Comparison of ENCODE assay signal across 8 mouse cellular contexts in genomic region chr7:99155311-99156289, GRCm38 (mm10). TPM values are rescaled to one million over a fixed set of nuclear protein-coding genes. Genes with fewer than 3 reads are reported as not detected.
DNase-seq lines count a peak whose midpoint lies in the region; ATAC-seq and TF ChIP-seq lines count a peak whose summit lies in the region.

No protein-coding gene starts in this region.

- peak overlapping the region; percentile 38 for H3K4me2 ChIP-seq in embryonic facial prominence, embryonic 12.5 days (replicated peaks)
- peak overlapping the region; percentile 36 for H3K4me2 ChIP-seq in intestine, embryonic 14.5 days (ENCODE audit: low read length)
- H3K4me2 ChIP-seq in liver, postnatal 0 days (ENCODE audit: low read depth, low read length) = peak overlapping the region; percentile 44

- TF ChIP-seq CTCF in liver, postnatal 0 days (IDR thresholded peaks at IDR 0.05; ENCODE audit: low read depth) = no peak
- no peak for TF ChIP-seq CTCF in thymus, adult 2 months (IDR thresholded peaks at IDR 0.05; ENCODE audit: borderline replicate concordance, control insufficient read depth, extremely low read depth, insufficient read depth, low read length, poor library complexity)

- H3K36me3 ChIP-seq in embryonic facial prominence, embryonic 12.5 days = no peaks in the 10 kb centered on the region
- H3K36me3 ChIP-seq in intestine, embryonic 14.5 days (ENCODE audit: control insufficient read depth, insufficient read depth, low read length) = no peaks in the 10 kb centered on the region
- H3K36me3 ChIP-seq in liver, postnatal 0 days (replicated peaks; ENCODE audit: insufficient read depth, low read length) = peaks cover 38% of the 10 kb centered on the region
- H3K36me3 ChIP-seq in thymus, adult 2 months (ENCODE audit: control insufficient read depth, insufficient read depth, low read length) = no peaks in the 10 kb centered on the region

- H3K27ac ChIP-seq in embryonic facial prominence, embryonic 12.5 days = peak overlapping the region; percentile 74
- H3K27ac ChIP-seq in intestine, embryonic 14.5 days (ENCODE audit: low read depth) = peak overlapping the region; percentile 2
- H3K27ac ChIP-seq in liver, postnatal 0 days (ENCODE audit: low read depth) = peak overlapping the region; percentile 69
- H3K27ac ChIP-seq in thymus, adult 2 months (ENCODE audit: control insufficient read depth, insufficient read depth, low read length) = no peak overlapping the region

- H3K27me3 ChIP-seq in embryonic facial prominence, embryonic 12.5 days = no peaks in the 10 kb centered on the region
- no peaks in the 10 kb centered on the region for H3K27me3 ChIP-seq in intestine, embryonic 14.5 days (replicated peaks; ENCODE audit: control insufficient read depth, insufficient read depth, low read length)
- H3K27me3 ChIP-seq in liver, postnatal 0 days (ENCODE audit: insufficient read depth, low read length) = no peaks in the 10 kb centered on the region
- no peaks in the 10 kb centered on the region for H3K27me3 ChIP-seq in thymus, adult 2 months (ENCODE audit: control insufficient read depth, insufficient read depth, low read length)

- H3K9ac ChIP-seq in embryonic facial prominence, embryonic 12.5 days = peak overlapping the region; percentile 12; the same call in 1 of the 2 replicates
- H3K9ac ChIP-seq in intestine, embryonic 14.5 days (ENCODE audit: low read length) = no peak overlapping the region
- peak overlapping the region; percentile 26; the same call in 1 of the 2 replicates for H3K9ac ChIP-seq in liver, postnatal 0 days (replicated peaks)

- ATAC-seq in embryonic facial prominence, embryonic 12.5 days (ENCODE audit: insufficient number of reproducible peaks, insufficient read depth, low FRiP score, low TSS enrichment) = peak; percentile 85
- ATAC-seq in intestine, embryonic 14.5 days (replicated peaks; ENCODE audit: low FRiP score, low TSS enrichment, low read depth) = peak; percentile 77
- peak; percentile 62 for ATAC-seq in liver, postnatal 0 days

- intact Hi-C loops in left cerebral cortex, postnatal 10 days (cut with DNase I) = no loop called here

- TF ChIP-seq EP300 in liver, postnatal 0 days (IDR thresholded peaks at IDR 0.05; ENCODE audit: low read depth) = no peak

- peak; percentile 70 for DNase-seq in adrenal gland, adult 2 months
- DNase-seq in adrenal gland, postnatal 4 days (ENCODE audit: low spot score in 2 of 2) = no peak
- DNase-seq in intestine, embryonic 14.5 days (ENCODE audit: low spot score) = peak; percentile 83
- peak; percentile 73 for DNase-seq in liver, postnatal 0 days
- peak; percentile 83 for DNase-seq in retina, postnatal 1 day
- no peak for DNase-seq in thymus, adult 2 months
- DNase-seq in left cerebral cortex, postnatal 10 days (ENCODE audit: extremely low spot score in 1 of 2, low spot score in 2 of 2) = no peak

- H3K4me1 ChIP-seq in embryonic facial prominence, embryonic 12.5 days = peaks cover 11% of the 10 kb centered on the region
- H3K4me1 ChIP-seq in intestine, embryonic 14.5 days (replicated peaks; ENCODE audit: control insufficient read depth, insufficient read depth, low read length) = peaks cover 12% of the 10 kb centered on the region
- peaks cover 44% of the 10 kb centered on the region for H3K4me1 ChIP-seq in liver, postnatal 0 days (ENCODE audit: insufficient read depth)
- H3K4me1 ChIP-seq in thymus, adult 2 months (replicated peaks; ENCODE audit: control insufficient read depth, insufficient read depth, low read length) = peaks cover 14% of the 10 kb centered on the region

- H3K9me3 ChIP-seq in embryonic facial prominence, embryonic 12.5 days = no peaks in the 10 kb centered on the region
- no peaks in the 10 kb centered on the region for H3K9me3 ChIP-seq in intestine, embryonic 14.5 days (ENCODE audit: control insufficient read depth, low read length)
- H3K9me3 ChIP-seq in liver, postnatal 0 days (ENCODE audit: low read length) = no peaks in the 10 kb centered on the region

- WGBS in embryonic facial prominence, embryonic 12.5 days = 13% methylated on average over 17 of the region's 17 CpGs
- 12% methylated on average over 15 of the region's 17 CpGs for WGBS in intestine, embryonic 14.5 days
- 7% methylated on average over 16 of the region's 17 CpGs for WGBS in liver, postnatal 0 days (ENCODE audit: insufficient replicate concordance)
- WGBS in thymus, adult 2 months = 50% methylated on average over 17 of the region's 17 CpGs

- H3K4me3 ChIP-seq in embryonic facial prominence, embryonic 12.5 days = peak overlapping the region; percentile 12
- H3K4me3 ChIP-seq in intestine, embryonic 14.5 days (ENCODE audit: low read depth, low read length) = 0 out of 2 replicates have a peak overlapping the region, but pooled peaks have one; percentile 0
- no peak overlapping the region for H3K4me3 ChIP-seq in liver, postnatal 0 days (ENCODE audit: low read depth, low read length)
- H3K4me3 ChIP-seq in thymus, adult 2 months (ENCODE audit: control insufficient read depth, insufficient read depth, low read length) = no peak overlapping the region

- TF ChIP-seq POLR2A in thymus, adult 2 months (IDR thresholded peaks at IDR 0.05; ENCODE audit: control insufficient read depth, extremely low read depth, insufficient read depth, low read length, poor library complexity) = no peak

RNA-seq across cellular contexts. Expression of gene Uvrag, which starts 14.7 kb away (rescaled TPM):
- 10 to 100 TPM; 18.5 to 30.0 TPM for total RNA-seq in adrenal gland, adult 2 months (2021)
- 50.4 and 60.6 TPM in 2 replicates for polyA plus RNA-seq in adrenal gland, adult 2 months (2012; rRNA removed)
- 10 to 100 TPM; 32.5 to 43.8 TPM for total RNA-seq in adrenal gland, postnatal 4 days (2021)
- 17.6 and 20.2 TPM in 2 replicates for polyA plus RNA-seq in embryonic facial prominence, embryonic 12.5 days (2016; fragmentation: Nextera tagmentation; extraction: Ambion mirVana)
- polyA plus RNA-seq in intestine, embryonic 14.5 days (2014; fragmentation: Nextera tagmentation; extraction: Ambion mirVana) = 23.2 and 25.8 TPM in 2 replicates
- polyA plus RNA-seq in liver, postnatal 0 days (2015; fragmentation: Nextera tagmentation; extraction: Ambion mirVana) = 9.4 and 11.9 TPM in 2 replicates
- polyA plus RNA-seq in thymus, adult 2 months (2012; rRNA removed) = 74.6 and 144 TPM in 2 replicates
- total RNA-seq in left cerebral cortex, postnatal 10 days (2021) = 10 to 100 TPM; 40.4 to 42.9 TPM

RNA-seq across cellular contexts. Expression of gene Dgat2, which starts 26.9 kb away (rescaled TPM):
- total RNA-seq in adrenal gland, adult 2 months (2021) = 100 to 1,000 TPM; 498 to 599 TPM
- 613 and 819 TPM in 2 replicates for polyA plus RNA-seq in adrenal gland, adult 2 months (2012; rRNA removed)
- 10 to 100 TPM; 34.5 to 55.3 TPM for total RNA-seq in adrenal gland, postnatal 4 days (2021)
- 14.4 and 14.7 TPM in 2 replicates for polyA plus RNA-seq in embryonic facial prominence, embryonic 12.5 days (2016; fragmentation: Nextera tagmentation; extraction: Ambion mirVana)
- 40.8 and 44.2 TPM in 2 replicates for polyA plus RNA-seq in intestine, embryonic 14.5 days (2014; fragmentation: Nextera tagmentation; extraction: Ambion mirVana)
- polyA plus RNA-seq in liver, postnatal 0 days (2015; fragmentation: Nextera tagmentation; extraction: Ambion mirVana) = 226 and 249 TPM in 2 replicates
- 122 and 130 TPM in 2 replicates for polyA plus RNA-seq in thymus, adult 2 months (2012; rRNA removed)
- 10 to 100 TPM; 91.8 to 94.0 TPM for total RNA-seq in left cerebral cortex, postnatal 10 days (2021)

Comparison
In these comparisons a context has a peak if more than half of its experiments do, and no peak if none do; other contexts are left out.
1. DNase-seq: peak in adrenal gland, adult 2 months (single experiment), intestine, embryonic 14.5 days (single experiment), liver, postnatal 0 days (single experiment) and retina, postnatal 1 day (single experiment); none in adrenal gland, postnatal 4 days (0 of 2), thymus, adult 2 months (single experiment) and left cerebral cortex, postnatal 10 days (0 of 2).
2. H3K4me3 ChIP-seq: peak in embryonic facial prominence, embryonic 12.5 days (single experiment) and intestine, embryonic 14.5 days (single experiment); none in liver, postnatal 0 days (single experiment) and thymus, adult 2 months (single experiment).
3. Peak in every context shown above with its lines, with median percentiles within 50 percentile points of each other: ATAC-seq and H3K4me2 ChIP-seq.